Mouse (Mus musculus) kidney, adult 8-10 months (tissue): Measurements from ENCODE around the gene Gsg1l.

Experiments used
- DNase-seq, 2 experiments: peaks; one replicate each; pipeline ENCODE4 v3.0.0; 2022

The Gsg1l gene

DNA sequence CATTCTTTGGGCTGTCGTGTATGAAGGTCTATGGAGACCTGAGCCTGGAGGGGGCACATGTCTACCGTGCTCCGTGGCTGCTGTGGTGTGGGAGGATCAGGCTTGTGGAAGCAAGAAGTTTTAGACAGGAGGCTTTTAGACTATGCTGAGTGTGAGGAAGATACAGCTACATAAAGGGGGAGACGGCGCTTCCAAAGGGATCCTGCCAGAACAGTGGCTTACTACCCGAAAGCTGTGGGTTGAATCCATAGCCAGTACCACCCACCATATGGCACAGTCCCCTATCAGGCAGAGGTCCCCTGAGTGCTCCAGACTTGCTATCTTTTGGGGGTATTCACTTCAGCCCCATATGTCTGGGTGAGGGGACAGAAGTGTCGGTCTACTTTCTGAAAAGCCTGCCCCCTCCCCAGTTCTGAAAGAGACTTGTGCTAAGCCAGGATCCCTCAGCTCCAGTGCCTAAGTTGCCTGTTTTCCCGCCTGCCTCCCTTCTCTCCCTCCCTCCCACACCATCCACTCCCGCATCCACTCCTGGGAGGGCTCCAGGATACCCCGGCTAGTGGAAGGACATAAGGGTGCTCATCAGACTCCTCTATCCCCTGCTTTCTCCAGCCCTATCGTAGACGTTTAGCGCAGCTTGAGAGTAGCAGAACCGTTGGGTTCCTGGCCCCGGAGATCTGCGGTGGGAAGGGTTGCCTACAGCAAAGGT is 1.1 kb downstream of the Gsg1l start:
- DNase-seq: no peak

DNA sequence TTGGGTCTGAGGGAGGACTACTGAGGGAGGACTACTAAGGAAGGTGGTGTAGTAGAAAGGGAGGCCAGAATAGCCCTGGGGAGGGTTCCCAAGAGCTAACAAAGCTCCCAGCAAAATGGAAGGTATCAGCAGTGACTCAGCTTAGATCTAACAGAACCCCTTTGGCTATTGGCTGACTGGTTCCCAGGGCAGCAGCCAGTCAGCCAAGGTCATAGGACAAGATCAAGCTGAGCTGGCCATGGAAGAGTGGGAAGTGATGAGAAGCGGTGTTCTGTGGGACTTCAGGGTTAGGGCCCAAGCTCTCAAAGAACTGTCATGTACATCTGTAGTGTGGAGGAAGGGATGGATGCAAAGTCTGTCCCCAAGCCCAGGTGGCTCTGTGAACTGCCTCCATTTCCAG is 5.3 kb downstream of the Gsg1l start:
- DNase-seq: no peak

DNA sequence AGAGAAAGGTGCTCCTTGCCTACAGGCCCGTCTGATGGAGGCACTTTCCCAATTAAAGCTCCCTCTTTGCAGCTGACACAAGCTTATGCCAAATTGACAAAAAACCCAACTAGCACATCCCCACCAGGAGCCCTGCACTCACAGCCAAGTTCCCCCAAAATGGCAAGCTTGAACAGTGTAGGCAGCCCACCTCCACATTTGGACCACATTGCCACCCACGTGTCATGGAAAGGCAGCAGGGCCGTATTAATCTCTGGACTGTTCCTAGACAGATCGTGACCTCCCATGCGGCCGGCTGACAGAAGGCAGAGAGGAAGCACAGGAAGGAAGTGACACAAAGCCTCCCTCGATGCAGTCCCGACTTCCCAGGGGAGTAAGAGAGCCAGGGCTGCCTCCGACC is 7.2 kb downstream of the Gsg1l start:
- no peak for DNase-seq

DNA sequence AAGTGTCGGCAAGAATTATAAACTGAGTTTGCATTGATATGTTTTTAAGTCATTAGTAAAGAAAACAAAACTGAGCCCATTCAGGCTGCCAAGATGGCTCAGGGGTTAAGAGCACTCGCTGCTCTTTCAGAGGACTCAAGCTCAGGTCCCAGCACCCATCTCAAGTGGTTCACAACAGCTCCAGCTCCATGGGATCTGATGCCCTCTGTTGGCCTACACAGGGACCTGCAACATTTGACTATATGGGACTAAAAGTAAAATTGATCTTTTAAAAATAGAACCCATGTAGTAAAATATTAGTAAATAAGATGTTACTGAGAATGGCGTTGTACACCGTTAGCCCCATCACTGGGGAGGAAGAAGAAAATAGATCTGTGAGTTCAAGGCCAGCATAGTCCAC is 11.9 kb downstream of the Gsg1l start:
- no peak for DNase-seq

DNA sequence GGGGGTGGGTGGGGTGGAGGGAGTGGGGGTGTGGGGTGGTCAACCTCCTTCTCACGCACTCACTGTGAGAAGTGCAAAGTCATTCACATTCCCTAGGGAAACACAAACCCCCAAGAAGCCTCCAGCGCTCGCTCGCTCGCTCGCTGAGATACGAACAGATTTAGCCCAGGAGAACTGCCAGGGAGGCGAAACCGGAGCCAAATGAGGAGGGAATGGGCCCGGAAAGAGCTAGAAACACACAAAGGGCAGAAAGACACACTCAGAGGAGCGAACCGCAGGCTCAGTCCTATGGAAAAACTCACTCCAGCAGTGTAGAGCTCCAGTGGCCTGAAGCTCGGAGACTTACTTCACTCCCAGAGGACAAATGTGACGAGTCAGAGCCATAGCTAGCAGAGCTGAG is 15.4 kb downstream of the Gsg1l start:
- no peak for DNase-seq

DNA sequence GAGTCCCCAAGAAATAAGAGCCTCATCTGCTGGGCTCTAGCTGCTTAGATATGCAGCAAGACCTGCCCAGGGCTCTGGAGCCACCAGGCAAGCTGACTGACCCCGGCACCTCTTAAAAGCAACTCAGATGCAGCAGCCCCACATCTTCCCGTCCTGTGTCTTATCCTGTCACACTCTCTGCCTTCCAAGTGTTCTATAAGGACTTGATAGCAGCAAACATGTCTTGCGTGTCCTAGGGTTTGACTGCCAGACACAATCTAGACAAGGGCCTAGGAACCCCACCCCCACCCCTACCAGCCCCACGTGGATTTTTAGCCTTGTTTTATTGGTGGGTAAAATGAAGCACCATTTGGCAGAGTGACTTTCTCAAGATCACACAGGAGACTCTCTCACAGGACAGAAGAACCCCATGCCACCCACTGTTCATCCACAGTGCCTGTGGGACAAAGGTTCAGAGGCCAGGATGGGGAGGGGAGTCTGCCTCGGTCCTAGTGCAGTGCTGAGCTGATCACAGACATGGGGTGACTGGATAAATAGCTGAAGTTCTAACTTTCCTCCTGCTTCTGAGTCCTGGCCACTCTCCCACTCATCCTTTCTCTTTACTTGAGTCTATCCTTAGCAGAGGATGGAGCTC is 16.9 kb downstream of the Gsg1l start:
- DNase-seq: no peak

DNA sequence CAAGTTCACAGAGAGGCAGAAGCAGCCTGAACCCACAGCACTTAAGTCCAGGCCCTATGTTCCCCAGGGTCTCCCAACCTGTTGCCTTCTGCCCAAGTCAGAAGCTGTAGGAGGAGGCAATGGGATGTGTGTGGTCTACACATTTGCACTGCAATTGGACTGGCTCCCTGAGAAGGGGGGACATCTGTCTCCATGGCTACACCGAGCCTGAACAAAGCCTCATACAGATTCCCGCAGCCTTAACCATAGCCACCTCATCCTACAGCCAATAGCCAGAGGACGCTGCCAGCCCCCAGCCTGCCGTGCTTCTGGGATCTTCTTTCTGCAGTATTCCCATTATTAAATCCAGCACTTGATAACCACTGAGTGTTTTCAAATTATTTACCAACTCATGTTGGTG is 20.0 kb downstream of the Gsg1l start:
- DNase-seq: no peak

DNA sequence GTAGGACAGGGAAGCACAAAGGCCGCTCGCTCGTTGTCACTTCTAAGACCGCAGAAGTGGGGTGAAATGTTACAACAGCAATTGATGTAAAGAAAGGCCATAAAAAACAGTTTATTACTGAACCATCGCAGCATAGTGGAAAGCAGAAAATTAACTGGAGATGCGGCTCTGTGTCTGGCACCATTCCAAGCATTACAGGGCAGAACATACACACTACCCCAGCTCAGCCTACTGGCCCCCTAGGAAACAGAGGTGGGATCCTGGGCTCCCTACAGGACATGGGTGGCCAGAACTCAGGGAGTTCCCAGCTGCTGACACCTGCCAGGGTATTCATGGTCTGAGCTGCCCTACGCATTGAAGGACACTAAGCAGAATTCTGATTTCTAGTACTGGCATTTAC is 23.3 kb downstream of the Gsg1l start:
- DNase-seq: no peak

DNA sequence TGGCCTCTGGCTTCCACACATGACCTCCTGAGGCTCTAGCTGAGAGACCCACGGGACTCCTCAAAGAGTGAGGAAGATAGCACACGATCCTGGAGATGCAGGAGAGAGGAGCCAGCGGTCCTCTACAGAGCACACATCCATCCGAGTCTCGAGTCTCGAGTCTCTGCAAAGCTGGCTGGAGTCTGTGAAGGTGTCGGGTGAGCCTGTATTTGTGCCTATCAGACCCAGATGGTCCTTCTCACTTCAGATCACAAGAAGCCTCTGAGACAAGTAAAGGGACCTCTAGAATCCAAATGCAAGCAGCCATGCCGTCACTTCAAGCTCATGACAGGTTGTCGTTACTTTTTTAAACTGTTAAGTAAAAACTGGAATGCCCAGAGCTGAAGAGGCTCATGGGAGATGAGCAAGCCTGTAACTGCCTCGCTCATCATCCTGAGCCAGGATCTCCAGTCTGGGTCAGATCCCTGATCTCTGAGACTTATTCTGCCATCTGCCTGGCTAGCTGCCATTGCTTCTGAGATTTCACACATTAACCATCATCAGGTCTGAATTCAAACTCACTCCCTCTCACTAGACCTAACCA is 24.8 kb downstream of the Gsg1l start:
- DNase-seq: no peak

DNA sequence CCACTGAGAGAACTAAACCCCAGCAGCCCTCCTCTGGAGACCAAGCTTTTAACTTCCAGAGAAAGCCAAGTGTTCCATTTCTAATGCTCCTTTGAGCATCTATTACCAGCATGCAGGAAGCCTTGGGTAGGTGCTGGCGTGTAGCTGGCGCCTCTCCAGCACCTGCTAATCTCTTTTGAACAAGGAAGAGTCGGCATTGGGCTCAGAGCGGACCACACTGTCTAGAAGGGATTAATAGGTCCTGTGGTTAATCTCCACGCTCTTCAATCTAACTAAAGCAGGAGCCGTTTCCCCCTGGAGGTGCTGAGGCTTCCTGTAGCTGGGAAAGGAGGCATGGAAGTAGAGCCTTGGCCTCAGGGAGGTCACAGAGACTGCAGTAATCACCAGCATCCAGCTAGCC is 27.6 kb downstream of the Gsg1l start:
- no peak for DNase-seq

DNA sequence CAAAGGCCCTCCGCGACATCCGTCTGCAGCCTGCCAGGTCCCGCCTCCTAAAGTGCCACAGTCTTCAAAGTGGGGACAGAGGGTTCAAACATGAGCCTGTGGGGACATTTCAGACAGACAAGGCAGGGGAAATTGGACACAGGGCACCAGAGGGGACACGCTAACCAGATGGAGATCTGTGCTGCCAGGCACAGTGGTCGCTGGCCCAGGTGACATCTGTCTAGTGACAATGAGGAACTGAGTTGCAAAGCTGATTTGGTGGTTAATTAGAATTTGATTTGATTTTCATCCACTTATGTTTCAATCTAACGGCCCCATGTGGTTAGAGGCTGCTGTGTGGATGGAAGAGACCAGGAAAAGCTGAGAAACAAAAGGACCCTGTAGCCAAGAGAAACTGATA is 28.6 kb downstream of the Gsg1l start:
- DNase-seq: no peak

DNA sequence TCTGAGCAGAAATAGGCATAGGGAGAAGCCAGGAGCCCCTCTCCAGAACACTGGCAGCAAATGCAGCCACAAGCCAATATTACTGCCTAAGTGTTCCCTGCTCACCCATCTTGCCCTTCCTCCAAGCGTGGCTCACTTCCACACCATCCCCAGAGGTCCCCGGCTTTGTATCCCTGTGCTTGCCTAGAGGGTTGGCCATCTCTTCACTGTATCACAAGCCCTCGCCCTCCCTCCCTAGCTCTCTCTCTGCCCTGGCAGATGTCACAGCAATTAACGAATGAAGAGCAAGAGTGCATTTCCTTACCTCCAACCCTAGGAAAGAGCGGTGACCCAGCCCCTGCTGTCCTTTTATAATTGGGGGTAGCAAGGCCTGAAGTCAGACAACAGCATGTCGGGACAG is 30.3 kb downstream of the Gsg1l start:
- no peak for DNase-seq

DNA sequence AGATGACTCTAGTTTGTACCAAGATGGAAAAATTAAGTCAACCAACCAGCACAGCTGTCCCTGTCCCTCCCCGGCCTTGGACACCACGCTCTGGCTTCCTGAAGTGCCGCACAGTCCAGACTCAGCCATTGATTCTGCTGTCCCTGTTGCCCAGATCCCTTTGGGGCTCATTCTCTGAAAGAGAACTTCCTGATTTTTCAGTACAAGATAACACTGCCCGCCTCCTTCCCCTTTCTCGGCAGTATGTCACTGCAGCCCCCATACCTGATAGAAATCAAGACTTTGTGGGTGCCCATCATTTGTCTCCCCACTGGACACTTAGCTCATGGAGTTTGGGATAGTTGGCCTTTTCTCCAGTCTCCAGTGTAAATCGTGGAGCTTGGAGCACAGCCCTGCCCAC is 37.1 kb downstream of the Gsg1l start:
- DNase-seq: no peak

DNA sequence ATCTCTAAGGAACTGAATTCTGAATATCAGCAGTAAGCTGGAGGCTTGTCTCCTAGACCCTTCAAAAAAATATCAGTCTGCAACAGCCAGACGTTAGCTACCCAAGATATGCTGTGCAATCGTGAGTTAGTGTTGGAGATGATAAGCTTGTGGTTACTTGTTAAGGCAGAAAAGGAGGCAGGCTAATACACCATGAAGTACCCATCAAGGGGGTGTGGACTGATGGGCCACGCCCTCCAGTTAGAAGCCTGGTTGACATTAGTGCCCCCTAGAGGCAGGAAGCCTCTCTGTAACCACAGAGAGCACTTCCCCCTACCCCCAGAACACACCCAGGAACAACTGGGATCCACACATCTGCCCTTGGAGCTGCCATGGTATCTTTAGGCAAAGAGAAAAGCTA is 39.9 kb downstream of the Gsg1l start:
- no peak for DNase-seq

DNA sequence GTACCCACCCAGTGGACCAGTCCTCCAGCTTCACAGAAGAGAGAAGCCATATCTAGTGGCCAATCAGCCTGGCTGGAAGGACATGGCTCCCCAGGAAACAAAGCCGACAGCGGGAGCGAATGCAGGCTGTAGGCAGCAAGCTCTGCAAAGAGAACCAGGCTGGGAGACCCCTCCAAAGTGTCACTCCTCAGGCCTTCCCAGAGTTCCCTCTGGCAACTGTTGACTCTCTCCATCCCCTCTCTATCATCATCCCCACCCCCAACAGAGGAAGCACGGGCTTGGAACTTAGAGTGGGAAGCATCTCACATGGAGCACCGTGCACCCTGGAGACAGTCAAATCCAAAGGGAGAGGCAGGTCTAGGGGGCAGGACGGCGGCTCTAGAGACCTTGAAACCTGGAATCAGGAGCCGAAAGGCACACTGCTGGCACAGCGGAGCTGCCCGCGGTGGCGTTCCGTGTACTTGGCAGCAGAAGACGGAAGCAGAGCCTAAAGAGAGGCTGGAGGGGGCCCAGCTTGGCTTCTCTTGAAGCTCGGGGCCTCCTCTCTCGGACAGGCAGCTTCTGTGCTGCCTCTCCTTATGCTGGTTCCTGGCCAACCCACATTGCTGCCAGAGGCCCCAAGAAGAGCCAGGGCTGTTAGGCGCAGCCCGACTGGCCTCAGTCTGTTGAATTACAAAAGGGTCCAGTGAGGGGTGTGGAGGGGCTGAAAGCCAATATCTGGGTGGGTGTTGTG is 41.3 kb downstream of the Gsg1l start:
- DNase-seq: no peak

DNA sequence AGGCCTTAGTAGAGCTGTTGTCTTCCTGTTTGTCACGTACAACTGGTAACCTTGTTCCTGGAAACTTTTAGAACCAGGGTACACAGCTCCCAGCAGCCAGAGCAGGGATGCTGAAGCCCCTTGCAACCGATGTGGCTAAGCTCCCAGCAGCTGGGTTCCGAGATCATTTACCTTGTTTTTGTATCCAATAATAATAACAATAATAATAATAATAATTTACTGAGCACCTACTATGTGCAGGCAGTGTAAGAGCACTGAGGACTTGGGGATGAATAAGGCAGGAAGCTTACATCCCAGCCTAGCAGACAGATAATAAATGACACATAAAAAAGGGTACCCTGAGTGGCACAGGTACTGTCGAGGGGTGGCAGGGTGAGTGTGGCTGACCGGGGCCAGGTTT is 42.4 kb downstream of the Gsg1l start:
- no peak for DNase-seq

DNA sequence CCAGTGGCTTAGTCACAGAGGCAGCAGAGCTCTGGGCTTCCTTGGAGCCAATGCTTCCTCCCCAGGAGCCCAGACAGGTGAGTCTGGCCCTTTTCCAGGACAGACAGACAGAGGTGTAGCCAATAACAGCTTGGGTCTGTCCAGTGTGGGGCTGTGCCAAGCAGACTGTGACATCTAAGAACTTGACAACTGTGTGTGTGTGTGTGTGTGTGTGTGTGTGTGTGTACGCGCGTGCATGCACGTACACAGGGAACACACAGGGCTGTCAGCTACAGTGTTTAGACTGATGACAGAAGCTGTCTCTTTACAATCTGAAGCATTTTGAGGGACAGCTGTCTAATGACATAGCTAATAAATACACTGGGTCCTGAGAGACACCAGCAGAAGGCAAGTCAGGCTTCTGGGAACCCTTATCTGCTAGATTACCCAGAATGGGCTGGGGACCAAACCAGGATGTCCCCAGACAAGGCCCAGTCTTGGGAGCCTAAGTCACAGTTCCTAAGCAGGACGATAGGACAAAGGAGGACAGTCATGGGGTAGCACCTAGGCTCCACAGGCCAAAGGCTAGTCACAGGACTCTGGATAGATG is 42.9 kb downstream of the Gsg1l start:
- DNase-seq: no peak

DNA sequence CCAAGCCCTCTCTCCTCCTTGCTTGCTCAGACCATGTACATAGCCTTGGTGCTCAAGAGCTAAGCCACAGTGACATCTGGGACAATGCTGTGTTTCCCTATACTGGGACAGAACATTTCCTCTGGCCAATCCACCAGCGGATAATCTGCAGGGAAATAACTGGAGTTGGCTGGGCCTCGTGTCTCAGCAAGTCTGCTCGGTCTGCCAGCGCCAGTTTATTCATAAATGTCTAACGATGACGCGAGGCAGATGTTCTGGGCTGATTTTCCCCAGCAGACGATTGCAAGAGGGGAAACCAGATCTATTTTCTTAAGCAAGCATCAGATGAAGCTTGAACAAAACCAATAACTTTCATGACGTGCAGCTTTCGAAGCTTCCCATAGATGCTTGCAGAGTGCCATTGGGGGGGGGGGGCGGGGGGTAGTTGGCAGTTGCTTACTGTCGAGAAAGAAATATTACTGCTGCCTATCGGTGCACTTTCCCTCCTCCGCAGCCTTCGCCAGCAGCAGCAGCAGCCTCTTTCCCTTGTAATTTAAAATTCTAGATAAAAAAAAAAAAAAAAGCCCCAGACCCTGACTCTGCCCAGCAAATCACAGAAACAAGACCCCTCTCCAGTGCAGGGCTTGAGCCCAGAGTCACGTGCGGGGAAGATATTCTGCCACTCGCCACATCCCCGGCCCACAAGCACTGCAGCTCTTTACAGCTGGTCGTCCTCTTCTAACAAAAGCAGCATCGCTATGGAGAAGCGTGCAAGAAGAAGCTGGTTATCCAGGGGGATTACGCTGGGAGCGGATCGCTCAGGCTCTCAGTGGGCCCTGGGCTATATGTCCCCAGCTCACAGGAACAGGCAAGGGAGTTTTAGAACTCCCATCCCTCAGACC is 43.6 kb downstream of the Gsg1l start:
- DNase-seq: no peak

DNA sequence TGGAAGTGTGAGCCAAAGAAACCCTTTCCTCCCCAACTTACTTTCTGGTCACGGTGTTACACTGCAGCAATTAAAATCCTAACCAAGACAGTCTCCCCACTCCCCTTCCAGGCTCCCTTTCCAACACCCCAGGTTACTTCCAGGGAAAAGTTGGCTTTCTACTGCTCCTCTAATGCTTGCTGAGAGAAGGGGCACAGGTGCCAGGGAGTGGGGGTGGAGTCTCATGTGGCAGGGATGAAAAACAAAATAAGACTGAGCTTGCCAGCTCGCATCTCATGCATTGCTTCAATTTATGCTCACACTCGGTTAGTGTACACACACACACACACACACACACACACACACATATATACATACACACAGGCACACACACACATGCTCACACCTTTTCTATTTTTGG is 46.9 kb downstream of the Gsg1l start:
- no peak for DNase-seq

DNA sequence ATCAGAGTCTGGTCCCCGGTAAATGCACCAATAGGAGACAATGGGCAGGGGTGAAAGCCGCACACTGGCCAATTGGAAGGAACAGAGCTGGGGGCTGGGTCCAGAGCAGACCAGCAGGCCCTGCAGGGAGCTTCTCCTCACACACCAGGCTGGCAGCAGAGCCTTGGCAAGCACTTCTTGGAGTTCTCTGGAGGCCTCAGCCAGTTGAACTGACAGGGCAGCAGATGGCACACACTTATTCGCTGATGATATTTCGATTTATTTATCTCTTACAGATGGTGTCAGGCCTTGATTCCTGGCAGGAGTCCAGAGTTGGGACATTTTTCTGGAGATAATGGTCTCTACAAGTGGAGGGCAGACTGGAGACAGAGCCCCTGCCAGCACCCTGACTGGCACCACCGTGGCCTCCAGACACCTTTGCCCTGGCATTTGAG is 49.4 kb downstream of the Gsg1l start:
- DNase-seq: no peak

DNA sequence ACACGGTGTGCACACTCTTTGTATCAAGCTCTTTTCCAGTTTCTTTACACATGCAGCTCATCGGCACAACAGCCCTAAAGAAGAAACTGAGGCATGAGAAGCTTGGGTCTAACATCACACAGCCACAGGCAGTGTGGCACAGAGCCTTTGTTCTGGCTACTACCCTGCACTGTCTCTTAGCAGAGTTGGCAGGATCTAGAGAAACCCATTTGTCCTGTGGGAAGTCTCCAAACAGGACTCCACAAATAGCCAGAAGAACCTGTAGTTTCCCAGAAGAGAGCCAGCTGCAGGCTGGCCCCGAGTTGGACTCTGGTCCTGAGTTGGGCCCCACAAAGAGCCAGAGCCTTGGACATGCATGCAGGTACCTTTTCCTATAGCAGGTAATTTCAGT is 49.9 kb downstream of the Gsg1l start:
- DNase-seq: no peak

DNA sequence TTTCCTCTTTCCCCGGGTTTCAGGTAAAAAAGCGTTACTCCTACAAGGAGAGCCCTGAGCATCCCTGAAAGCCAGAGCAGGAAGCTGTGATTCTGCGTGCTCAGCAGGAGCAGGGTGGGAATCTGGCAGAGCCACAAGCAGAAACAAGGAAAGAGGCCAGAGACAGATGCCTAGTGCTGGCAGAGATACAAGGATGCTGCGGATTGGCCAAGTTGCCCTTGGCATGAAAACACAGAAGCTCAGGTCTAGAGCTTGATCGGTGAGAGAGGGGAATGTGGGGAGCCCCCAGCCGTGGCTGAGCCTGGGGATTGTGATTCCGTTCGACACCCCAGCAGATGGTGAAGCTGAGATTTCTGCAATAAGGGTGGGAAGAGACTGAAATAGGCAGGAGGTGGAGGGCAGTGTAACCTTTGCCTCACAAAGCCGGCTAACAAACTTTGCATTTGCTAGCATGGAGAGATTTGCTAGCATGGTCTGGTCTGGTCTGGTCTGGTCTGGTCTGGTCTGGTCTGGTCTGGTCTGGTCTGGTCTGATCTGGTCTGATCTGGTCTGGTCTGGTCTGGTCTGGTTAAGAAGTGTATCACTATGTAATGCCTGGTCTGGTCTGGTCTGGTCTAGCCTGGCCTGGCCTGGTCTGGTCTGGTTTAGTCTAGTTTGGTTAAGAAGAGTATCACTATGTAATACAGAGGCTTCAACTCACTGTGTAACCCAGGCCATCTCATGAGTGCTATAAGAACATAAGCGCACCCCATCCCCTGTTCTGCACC is 50.4 kb downstream of the Gsg1l start:
- DNase-seq: no peak
